8 mouse cellular contexts compared by ENCODE assay signal in the genomic region with DNA sequence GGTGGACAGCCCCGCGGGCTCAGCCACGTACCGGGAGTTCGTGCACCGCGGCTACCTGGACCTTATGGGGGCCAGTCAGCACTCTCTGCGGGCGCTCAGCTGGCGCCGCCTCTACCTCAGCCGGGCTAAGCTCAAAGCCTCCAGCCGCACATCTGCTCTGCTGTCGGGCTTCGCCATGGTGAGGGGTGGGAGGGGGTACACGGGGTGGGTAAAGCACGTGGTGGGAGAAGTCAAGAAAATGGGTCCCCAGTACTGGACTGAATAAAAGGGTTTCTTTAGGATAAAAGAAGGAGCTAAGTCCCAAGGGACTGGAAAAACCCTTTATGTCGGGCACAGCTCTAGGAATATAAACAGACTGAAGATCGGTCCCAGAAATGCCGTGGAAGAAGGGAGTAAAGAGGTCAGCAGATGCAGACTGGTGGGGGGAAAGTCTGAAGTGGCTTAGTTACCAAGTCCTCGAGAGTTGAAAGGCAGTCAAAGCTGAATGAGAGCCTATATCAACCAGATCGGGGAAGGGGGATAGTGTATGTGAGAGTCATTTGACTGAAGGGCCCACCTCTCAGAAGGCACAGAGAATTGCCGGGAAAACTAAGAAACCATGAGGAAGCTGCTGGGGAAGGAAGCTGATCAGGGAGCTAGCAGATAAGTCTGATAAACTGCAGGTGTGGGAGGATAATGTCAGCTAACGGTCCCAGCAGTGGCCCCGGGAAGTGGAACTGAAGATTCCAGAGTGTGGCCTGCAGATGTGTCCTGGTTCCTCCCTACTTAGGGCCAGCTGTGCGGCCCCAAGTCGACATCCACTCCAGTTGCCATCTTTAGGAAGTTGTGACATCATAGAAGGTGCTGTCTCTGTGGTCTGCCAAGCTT. TPM values are rescaled to one million over a fixed set of nuclear protein-coding genes. Genes with fewer than 3 reads are reported as not detected.
DNase-seq lines count a peak whose midpoint lies in the region; ATAC-seq lines count a peak whose summit lies in the region.

No protein-coding gene starts in this region.

- H3K36me3 ChIP-seq in embryonic facial prominence, embryonic 12.5 days: peaks cover 27% of the 10 kb centered on the region
- peaks cover 31% of the 10 kb centered on the region for H3K36me3 ChIP-seq in intestine, embryonic 14.5 days (ENCODE audit: control insufficient read depth, insufficient read depth, low read length)
- H3K36me3 ChIP-seq in midbrain, embryonic 14.5 days (ENCODE audit: control insufficient read depth, insufficient read depth, low read length): peaks cover 33% of the 10 kb centered on the region

- peak; percentile 38 for ATAC-seq in embryonic facial prominence, embryonic 12.5 days (ENCODE audit: insufficient number of reproducible peaks, insufficient read depth, low FRiP score, low TSS enrichment)
- ATAC-seq in intestine, embryonic 14.5 days (replicated peaks; ENCODE audit: low FRiP score, low TSS enrichment, low read depth): peak; percentile 25
- ATAC-seq in midbrain, embryonic 14.5 days (ENCODE audit: low FRiP score, low TSS enrichment): peak; percentile 46

- no peaks in the 10 kb centered on the region for H3K9me3 ChIP-seq in embryonic facial prominence, embryonic 12.5 days
- no peaks in the 10 kb centered on the region for H3K9me3 ChIP-seq in intestine, embryonic 14.5 days (ENCODE audit: control insufficient read depth, low read length)
- H3K9me3 ChIP-seq in midbrain, embryonic 14.5 days (ENCODE audit: control insufficient read depth, low read length): no peaks in the 10 kb centered on the region

- DNase-seq in cerebellum, adult 9-11 months: peak; percentile 42
- no peak for DNase-seq in cerebellum, postnatal 14 days
- DNase-seq in A20 (ENCODE audit: low read depth, low spot score): peak; percentile 47
- peak; percentile 62 for DNase-seq in intestine, embryonic 14.5 days (ENCODE audit: low spot score)
- DNase-seq in midbrain, embryonic 14.5 days: peak; percentile 60
- DNase-seq in yolk sac, embryonic 10.5 days (ENCODE audit: low spot score): no peak
- no peak for DNase-seq in layer of hippocampus, adult 11-12 months (ENCODE audit: low spot score)

- H3K4me2 ChIP-seq in embryonic facial prominence, embryonic 12.5 days (replicated peaks): peak overlapping the region; percentile 88
- H3K4me2 ChIP-seq in intestine, embryonic 14.5 days (ENCODE audit: low read length): peak overlapping the region; percentile 84
- peak overlapping the region; percentile 64 for H3K4me2 ChIP-seq in midbrain, embryonic 14.5 days (ENCODE audit: low read length)

- peaks cover 25% of the 10 kb centered on the region for H3K4me1 ChIP-seq in embryonic facial prominence, embryonic 12.5 days
- peaks cover 10% of the 10 kb centered on the region for H3K4me1 ChIP-seq in intestine, embryonic 14.5 days (replicated peaks; ENCODE audit: control insufficient read depth, insufficient read depth, low read length)
- peaks cover 23% of the 10 kb centered on the region for H3K4me1 ChIP-seq in midbrain, embryonic 14.5 days (ENCODE audit: control insufficient read depth, insufficient read depth, low read length)

- no peaks in the 10 kb centered on the region for H3K27me3 ChIP-seq in embryonic facial prominence, embryonic 12.5 days
- no peaks in the 10 kb centered on the region for H3K27me3 ChIP-seq in intestine, embryonic 14.5 days (replicated peaks; ENCODE audit: control insufficient read depth, insufficient read depth, low read length)
- H3K27me3 ChIP-seq in midbrain, embryonic 14.5 days (ENCODE audit: control insufficient read depth, insufficient read depth, low read length): no peaks in the 10 kb centered on the region

- WGBS in embryonic facial prominence, embryonic 12.5 days: 2% methylated on average over 27 of the region's 27 CpGs
- 1% methylated on average over 27 of the region's 27 CpGs for WGBS in intestine, embryonic 14.5 days
- WGBS in midbrain, embryonic 14.5 days: 7% methylated on average over 27 of the region's 27 CpGs

- H3K4me3 ChIP-seq in embryonic facial prominence, embryonic 12.5 days: peak overlapping the region; percentile 64
- peak overlapping the region; percentile 70 for H3K4me3 ChIP-seq in intestine, embryonic 14.5 days (ENCODE audit: low read depth, low read length)
- H3K4me3 ChIP-seq in midbrain, embryonic 14.5 days (replicated peaks; ENCODE audit: low read depth, low read length): peak overlapping the region; percentile 38

- peak overlapping the region; percentile 80 for H3K9ac ChIP-seq in embryonic facial prominence, embryonic 12.5 days
- peak overlapping the region; percentile 96 for H3K9ac ChIP-seq in intestine, embryonic 14.5 days (ENCODE audit: low read length)
- peak overlapping the region; percentile 58 for H3K9ac ChIP-seq in midbrain, embryonic 14.5 days (replicated peaks; ENCODE audit: low read length)

- H3K27ac ChIP-seq in embryonic facial prominence, embryonic 12.5 days: peak overlapping the region; percentile 93
- H3K27ac ChIP-seq in intestine, embryonic 14.5 days (ENCODE audit: low read depth): peak overlapping the region; percentile 90
- peak overlapping the region; percentile 71; the same call in 1 of the 2 replicates for H3K27ac ChIP-seq in midbrain, embryonic 14.5 days (replicated peaks; ENCODE audit: low read depth, low read length)

RNA-seq across cellular contexts. Expression of gene Orai3, which starts 0.7 kb away (rescaled TPM):
- 16.7 and 17.5 TPM in 2 replicates for polyA plus RNA-seq in embryonic facial prominence, embryonic 12.5 days (2016; fragmentation: Nextera tagmentation; extraction: Ambion mirVana)
- polyA plus RNA-seq in intestine, embryonic 14.5 days (2014; fragmentation: Nextera tagmentation; extraction: Ambion mirVana): 17.1 and 21.9 TPM in 2 replicates
- 2.9 and 3.4 TPM in 2 replicates for polyA plus RNA-seq in midbrain, embryonic 14.5 days (2014; fragmentation: Nextera tagmentation; extraction: Ambion mirVana)

RNA-seq across cellular contexts. Expression of gene Setd1a, which starts 6.2 kb away (rescaled TPM):
- polyA plus RNA-seq in embryonic facial prominence, embryonic 12.5 days (2016; fragmentation: Nextera tagmentation; extraction: Ambion mirVana): 25.5 and 26.5 TPM in 2 replicates
- 25.0 and 25.6 TPM in 2 replicates for polyA plus RNA-seq in intestine, embryonic 14.5 days (2014; fragmentation: Nextera tagmentation; extraction: Ambion mirVana)
- polyA plus RNA-seq in midbrain, embryonic 14.5 days (2014; fragmentation: Nextera tagmentation; extraction: Ambion mirVana): 24.0 and 27.3 TPM in 2 replicates

RNA-seq across cellular contexts. Expression of gene Gm49388, which starts 15.1 kb away (rescaled TPM):
- polyA plus RNA-seq in embryonic facial prominence, embryonic 12.5 days (2016; fragmentation: Nextera tagmentation; extraction: Ambion mirVana): not detected in 2 replicates
- 0.43 TPM in 1 of 2 replicates, not detected in the other for polyA plus RNA-seq in intestine, embryonic 14.5 days (2014; fragmentation: Nextera tagmentation; extraction: Ambion mirVana)
- not detected in 2 replicates for polyA plus RNA-seq in midbrain, embryonic 14.5 days (2014; fragmentation: Nextera tagmentation; extraction: Ambion mirVana)

RNA-seq across cellular contexts. Expression of gene Fbxl19, which starts 25.9 kb away (rescaled TPM):
- polyA plus RNA-seq in embryonic facial prominence, embryonic 12.5 days (2016; fragmentation: Nextera tagmentation; extraction: Ambion mirVana): 11.8 and 11.9 TPM in 2 replicates
- polyA plus RNA-seq in intestine, embryonic 14.5 days (2014; fragmentation: Nextera tagmentation; extraction: Ambion mirVana): 3.3 and 4.2 TPM in 2 replicates
- 7.4 and 15.2 TPM in 2 replicates for polyA plus RNA-seq in midbrain, embryonic 14.5 days (2014; fragmentation: Nextera tagmentation; extraction: Ambion mirVana)

RNA-seq across cellular contexts. Expression of gene Hsd3b7, which starts 30.1 kb away (rescaled TPM):
- polyA plus RNA-seq in embryonic facial prominence, embryonic 12.5 days (2016; fragmentation: Nextera tagmentation; extraction: Ambion mirVana): 10.3 and 10.9 TPM in 2 replicates
- 21.6 and 22.0 TPM in 2 replicates for polyA plus RNA-seq in intestine, embryonic 14.5 days (2014; fragmentation: Nextera tagmentation; extraction: Ambion mirVana)
- polyA plus RNA-seq in midbrain, embryonic 14.5 days (2014; fragmentation: Nextera tagmentation; extraction: Ambion mirVana): 6.0 and 7.1 TPM in 2 replicates

Comparison
In these comparisons a context has a peak if more than half of its experiments do, and no peak if none do; other contexts are left out.
1. DNase-seq: peak in cerebellum, adult 9-11 months (single experiment), A20 (single experiment), intestine, embryonic 14.5 days (single experiment) and midbrain, embryonic 14.5 days (single experiment); none in cerebellum, postnatal 14 days (0 of 2), yolk sac, embryonic 10.5 days (single experiment) and layer of hippocampus, adult 11-12 months (single experiment).
2. Peak in every context shown above with its lines, with median percentiles within 50 percentile points of each other: ATAC-seq, H3K27ac ChIP-seq, H3K4me2 ChIP-seq, H3K4me3 ChIP-seq and H3K9ac ChIP-seq.